Mouse (Mus musculus): Measurements from ENCODE around the gene Agpat3. TPM values are rescaled to one million over a fixed set of nuclear protein-coding genes. Genes with fewer than 3 reads are reported as not detected.

The Agpat3 gene
- polyA plus RNA-seq, 1 experiment from 2014 or later = 36.7 TPM

DNA sequence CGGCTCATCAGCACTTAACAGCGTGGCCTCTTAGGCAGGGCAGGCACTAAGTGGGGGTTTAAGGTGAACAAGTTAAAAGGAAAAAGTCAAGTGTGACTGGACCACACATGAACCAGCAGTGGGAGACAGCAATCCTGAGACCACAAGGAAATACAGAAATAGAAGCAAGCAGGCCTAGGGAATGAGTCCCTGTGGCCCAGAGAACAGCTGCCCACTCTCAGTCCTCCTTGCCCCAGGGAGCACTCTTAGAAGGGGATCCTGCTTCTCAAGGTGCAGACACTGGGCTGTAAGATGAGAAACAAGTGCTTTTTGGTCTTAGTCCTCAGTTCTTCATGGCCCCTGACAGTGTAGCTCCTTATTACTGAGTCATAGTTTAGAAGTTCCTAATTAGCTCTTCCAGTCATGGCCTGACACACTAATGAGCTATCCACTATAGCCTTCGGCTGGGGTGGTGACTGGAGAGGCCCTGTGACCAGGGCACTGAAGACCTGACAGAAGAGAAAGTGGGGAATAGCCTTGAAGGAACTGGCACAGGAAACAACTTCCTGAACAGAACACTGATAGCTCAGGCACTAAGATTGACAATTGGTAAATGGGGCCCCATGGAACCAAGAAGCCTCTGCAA, 31.0 kb downstream of the Agpat3 start:
- Histone ChIP-seq H3K9me3 (no peaks in the 10 kb centered on the region), H3K27ac (replicated peaks) (no peak overlapping the region), H3K36me3 (0 out of 2 replicates have a peak, but pooled peaks cover 8% of the 10 kb centered on the region), H3K4me3 (no peak overlapping the region), H3K9ac (no peak overlapping the region), H3K27me3 (replicated peaks) (no peaks in the 10 kb centered on the region), H3K4me1 (peaks cover 39% of the 10 kb centered on the region), H3K4me2 (no peak overlapping the region)
- no peak for ATAC-seq (ENCODE audit: extremely low read depth, insufficient number of reproducible peaks, low FRiP score, low TSS enrichment)
- 61% methylated on average over 3 of the region's 3 CpGs for WGBS

DNA sequence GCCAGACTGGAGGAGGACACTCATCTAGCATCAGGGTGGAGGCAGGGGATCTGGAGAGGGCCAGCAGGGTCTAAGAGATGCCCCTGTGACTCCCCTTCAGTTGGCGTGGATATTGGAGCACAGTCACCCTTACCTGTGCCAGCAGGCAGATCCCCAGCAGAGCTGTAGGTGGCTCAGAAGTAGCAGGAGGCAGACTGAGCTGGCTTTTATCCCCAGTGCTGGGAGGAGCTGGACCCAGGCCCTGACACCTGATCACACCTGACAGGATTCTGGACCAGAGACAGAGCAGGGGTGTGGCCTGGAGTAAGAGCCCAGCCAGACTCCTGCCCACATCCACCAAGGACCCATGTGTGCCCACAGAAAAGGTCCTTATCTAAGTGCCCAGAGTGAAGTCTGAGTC, 31.8 kb downstream of the Agpat3 start:
- H3K36me3 ChIP-seq = 0 out of 2 replicates have a peak, but pooled peaks cover 4% of the 10 kb centered on the region
- no peak for ATAC-seq (ENCODE audit: extremely low read depth, insufficient number of reproducible peaks, low FRiP score, low TSS enrichment)
- H3K4me1 ChIP-seq = peaks cover 45% of the 10 kb centered on the region
- no peak overlapping the region for H3K4me3 ChIP-seq
- no peak overlapping the region for H3K4me2 ChIP-seq
- no peak overlapping the region for H3K9ac ChIP-seq
- no peaks in the 10 kb centered on the region for H3K9me3 ChIP-seq
- 71% methylated on average over 1 of the region's 1 CpGs for WGBS
- H3K27ac ChIP-seq (replicated peaks) = no peak overlapping the region
- no peaks in the 10 kb centered on the region for H3K27me3 ChIP-seq (replicated peaks)

DNA sequence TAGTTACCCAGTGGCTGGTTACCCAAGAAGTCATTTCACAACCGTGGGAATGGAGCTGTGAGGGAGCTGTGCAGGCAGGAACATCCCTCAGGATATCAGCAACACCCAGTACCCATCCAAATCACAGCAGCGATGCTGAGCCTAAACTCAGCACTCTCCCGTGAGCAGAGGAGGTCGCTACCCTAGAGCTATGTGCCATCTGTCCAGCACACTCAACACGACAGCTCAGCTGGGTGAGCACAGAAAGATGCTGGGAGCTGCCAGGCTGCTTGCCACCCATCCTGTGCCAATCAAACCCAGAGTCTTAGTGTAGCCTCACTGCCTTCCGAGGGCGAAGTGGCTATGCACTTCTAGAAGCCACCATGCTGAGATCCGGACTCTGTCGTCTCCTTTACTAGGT, 32.3 kb downstream of the Agpat3 start:
- ATAC-seq (ENCODE audit: extremely low read depth, insufficient number of reproducible peaks, low FRiP score, low TSS enrichment) = no peak
- H3K9me3 ChIP-seq = no peaks in the 10 kb centered on the region
- H3K4me1 ChIP-seq = peaks cover 49% of the 10 kb centered on the region
- 0 out of 2 replicates have a peak, but pooled peaks cover 1% of the 10 kb centered on the region for H3K36me3 ChIP-seq
- no peak overlapping the region for H3K4me3 ChIP-seq
- H3K4me2 ChIP-seq = no peak overlapping the region
- no peak overlapping the region for H3K27ac ChIP-seq (replicated peaks)
- H3K9ac ChIP-seq = no peak overlapping the region
- no peaks in the 10 kb centered on the region for H3K27me3 ChIP-seq (replicated peaks)
- WGBS = 78% methylated on average over 9 of the region's 9 CpGs

DNA sequence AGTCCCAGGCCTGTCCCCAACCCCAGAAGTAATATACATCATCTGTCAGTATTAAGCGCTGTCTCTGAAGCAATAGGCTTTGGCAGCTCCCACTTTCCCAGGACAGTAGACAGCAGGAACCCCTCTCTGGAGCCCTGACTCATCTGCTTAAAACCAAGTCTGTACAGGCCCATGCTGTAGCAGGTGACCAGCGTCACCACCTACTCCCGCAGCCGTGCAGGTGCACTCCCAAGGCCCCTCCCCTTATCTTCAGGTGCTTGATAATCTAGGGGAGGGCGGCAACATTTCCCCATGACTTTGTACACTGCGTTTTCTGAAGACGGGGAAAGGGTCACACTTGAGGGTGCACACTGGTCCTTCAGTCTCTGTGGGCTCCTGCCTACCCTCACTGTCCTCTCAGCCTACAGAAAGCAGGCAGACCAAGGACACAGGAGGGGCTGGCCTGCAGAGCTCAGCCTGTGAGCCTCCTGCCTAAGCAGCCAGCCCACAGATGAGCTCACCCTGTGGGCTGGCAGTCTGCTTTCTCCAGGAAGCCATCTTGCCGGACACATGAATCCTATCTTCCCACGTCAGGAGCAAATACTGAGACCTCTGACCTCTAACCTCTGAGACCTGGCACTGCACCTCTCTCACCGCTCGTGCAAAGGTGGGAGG, 34.9 kb downstream of the Agpat3 start:
- Histone ChIP-seq H3K27me3 (replicated peaks) (no peaks in the 10 kb centered on the region), H3K27ac (replicated peaks) (no peak overlapping the region), H3K4me3 (no peak overlapping the region), H3K36me3 (peaks cover 5% of the 10 kb centered on the region; the same call in 1 of the 2 replicates), H3K4me2 (no peak overlapping the region), H3K4me1 (peaks cover 38% of the 10 kb centered on the region), H3K9ac (0 out of 2 replicates have a peak overlapping the region, but pooled peaks have one; percentile 3), H3K9me3 (no peaks in the 10 kb centered on the region)
- ATAC-seq (ENCODE audit: extremely low read depth, insufficient number of reproducible peaks, low FRiP score, low TSS enrichment) = no peak
- 73% methylated on average over 11 of the region's 11 CpGs for WGBS

DNA sequence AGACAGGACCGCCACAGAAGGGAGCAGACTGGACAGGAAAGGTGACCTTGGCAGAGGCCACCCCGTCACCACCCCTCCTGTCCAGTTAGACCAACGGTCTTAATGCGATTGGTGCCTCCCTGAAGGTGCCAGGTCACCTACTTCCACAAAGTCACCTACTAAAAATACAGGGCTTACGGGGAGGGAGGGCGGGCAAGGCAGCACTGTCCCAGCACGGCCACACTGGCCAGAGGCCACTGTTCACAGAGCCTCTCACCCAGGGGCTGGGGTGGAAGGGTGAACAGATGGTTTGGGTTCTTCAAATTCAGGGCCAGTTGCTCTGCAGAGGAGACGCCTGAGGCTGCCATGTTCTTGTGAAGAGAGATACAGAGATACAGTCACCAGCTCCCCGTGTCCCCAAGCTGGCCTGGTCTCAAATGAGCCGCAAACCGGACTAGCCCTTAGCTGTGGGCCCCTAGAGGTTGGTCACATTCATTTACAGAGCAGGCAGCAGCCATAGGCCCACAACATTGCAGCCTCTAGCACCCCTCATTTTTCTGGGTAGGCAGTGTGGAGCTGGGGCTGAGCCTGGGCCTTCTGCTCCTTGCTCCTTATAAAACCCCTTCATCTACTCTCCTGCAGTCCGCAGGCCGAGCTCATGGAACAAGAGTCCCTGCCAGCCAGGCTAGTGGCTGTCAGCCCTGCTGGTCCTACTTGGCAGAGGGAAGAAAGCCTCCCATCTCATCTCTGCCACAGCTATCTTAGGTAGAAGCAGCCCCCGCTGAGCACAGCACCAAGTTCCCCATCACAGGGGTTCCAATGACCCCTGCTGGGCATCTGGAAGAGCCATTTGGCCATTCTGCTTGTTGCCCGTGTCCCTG, 35.8 kb downstream of the Agpat3 start:
- ATAC-seq (ENCODE audit: extremely low read depth, insufficient number of reproducible peaks, low FRiP score, low TSS enrichment) = no peak
- 0 out of 2 replicates have a peak overlapping the region, but pooled peaks have one; percentile 2 for H3K9ac ChIP-seq
- H3K4me3 ChIP-seq = no peak overlapping the region
- H3K4me1 ChIP-seq = peaks cover 44% of the 10 kb centered on the region
- H3K9me3 ChIP-seq = no peaks in the 10 kb centered on the region
- 68% methylated on average over 15 of the region's 15 CpGs for WGBS
- H3K36me3 ChIP-seq = peaks cover 5% of the 10 kb centered on the region; the same call in 1 of the 2 replicates
- peak overlapping the region; percentile 48 for H3K27ac ChIP-seq (replicated peaks)
- no peak overlapping the region for H3K4me2 ChIP-seq
- no peaks in the 10 kb centered on the region for H3K27me3 ChIP-seq (replicated peaks)

DNA sequence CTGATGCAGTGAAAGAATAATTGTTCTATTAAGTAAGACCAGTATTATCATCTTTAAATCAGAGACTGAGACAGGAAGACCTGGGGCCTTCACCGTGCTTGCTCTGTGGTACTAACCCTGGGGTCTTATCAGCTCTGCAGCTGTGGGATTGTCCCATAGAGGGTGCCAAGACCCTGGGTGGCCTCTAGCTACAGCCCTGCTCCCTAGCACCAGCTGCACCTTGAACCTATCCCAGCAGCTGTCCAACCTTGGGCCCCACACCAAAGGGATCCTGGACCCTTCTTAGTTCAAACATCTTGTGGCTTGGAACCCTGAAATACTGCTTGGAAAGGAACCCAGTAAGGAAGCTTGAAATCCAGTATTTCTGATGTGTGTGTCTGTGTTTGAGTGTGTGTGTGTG, 37.1 kb downstream of the Agpat3 start:
- peaks cover 5% of the 10 kb centered on the region; the same call in 1 of the 2 replicates for H3K36me3 ChIP-seq
- H3K4me2 ChIP-seq = no peak overlapping the region
- no peak overlapping the region for H3K4me3 ChIP-seq
- no peaks in the 10 kb centered on the region for H3K9me3 ChIP-seq
- H3K27me3 ChIP-seq (replicated peaks) = no peaks in the 10 kb centered on the region
- WGBS = 30% methylated on average over 1 of the region's 1 CpGs
- ATAC-seq (ENCODE audit: extremely low read depth, insufficient number of reproducible peaks, low FRiP score, low TSS enrichment) = no peak
- H3K4me1 ChIP-seq = peaks cover 36% of the 10 kb centered on the region
- H3K27ac ChIP-seq (replicated peaks) = no peak overlapping the region
- no peak overlapping the region for H3K9ac ChIP-seq

DNA sequence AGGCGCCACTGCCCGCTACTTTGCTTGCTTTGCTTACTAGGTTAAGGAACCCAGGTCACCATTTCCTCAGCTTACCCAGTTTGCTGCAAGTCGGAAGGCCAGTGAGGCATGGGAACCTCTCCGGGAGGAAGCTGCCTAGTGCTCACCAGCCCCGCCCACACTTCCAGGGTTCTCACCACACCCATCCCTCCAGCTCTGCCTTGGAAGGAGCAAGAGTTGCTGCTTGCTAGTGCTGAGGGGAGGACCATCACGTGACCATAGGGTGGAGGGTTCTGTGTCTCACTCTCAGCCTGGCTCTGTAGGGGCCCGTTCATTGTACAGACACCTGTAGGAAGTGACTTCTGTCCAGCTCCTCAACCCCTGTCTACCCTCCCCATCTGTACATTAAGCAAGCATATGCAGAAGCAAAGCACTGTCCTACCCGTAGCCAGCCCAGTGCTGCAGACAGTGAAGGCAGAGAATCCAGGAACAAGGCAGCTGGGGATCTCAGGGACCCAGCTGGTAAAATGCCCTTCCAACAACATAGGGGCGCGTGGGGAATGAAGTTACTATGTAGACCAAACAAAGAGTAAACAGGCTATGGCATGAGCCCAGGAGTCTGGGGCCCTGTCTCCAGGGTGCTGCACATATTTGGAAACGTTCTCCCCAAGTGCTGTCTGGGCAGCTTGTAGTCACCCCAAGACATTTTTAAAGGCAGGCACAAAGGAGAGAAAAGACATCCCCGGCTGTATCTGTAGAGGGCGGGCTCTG, 40.2 kb downstream of the Agpat3 start:
- Histone ChIP-seq H3K4me1 (peaks cover 39% of the 10 kb centered on the region), H3K27ac (replicated peaks) (no peak overlapping the region), H3K36me3 (peaks cover 7% of the 10 kb centered on the region; the same call in 1 of the 2 replicates), H3K4me2 (no peak overlapping the region), H3K27me3 (replicated peaks) (no peaks in the 10 kb centered on the region), H3K9me3 (no peaks in the 10 kb centered on the region), H3K9ac (no peak overlapping the region), H3K4me3 (no peak overlapping the region)
- no peak for ATAC-seq (ENCODE audit: extremely low read depth, insufficient number of reproducible peaks, low FRiP score, low TSS enrichment)
- WGBS = 68% methylated on average over 13 of the region's 13 CpGs

DNA sequence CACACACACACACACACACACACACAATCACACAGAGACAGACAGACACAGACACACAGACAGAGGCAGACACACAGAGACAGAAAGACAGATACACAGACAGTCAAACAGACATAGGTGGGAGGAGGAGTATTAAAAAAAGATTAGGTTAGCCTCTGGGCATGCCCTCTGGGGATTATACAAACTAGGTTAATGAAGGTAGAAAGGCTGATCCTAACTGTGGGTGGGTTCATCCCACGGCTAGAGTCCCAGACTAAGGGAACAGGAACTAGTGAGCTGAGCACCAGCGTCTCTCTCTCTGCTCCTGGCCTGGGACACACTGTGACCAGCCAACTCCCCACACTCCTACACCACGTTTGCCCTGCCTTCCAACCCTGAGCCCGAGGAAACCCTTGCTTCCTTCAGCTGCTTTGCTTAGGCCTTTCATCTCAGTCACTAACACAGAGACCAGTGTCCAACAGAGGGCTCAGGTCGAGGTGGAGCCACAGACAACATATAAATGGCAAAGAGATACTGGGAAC, 41.5 kb downstream of the Agpat3 start:
- Histone ChIP-seq H3K9me3 (no peaks in the 10 kb centered on the region), H3K36me3 (peaks cover 7% of the 10 kb centered on the region; the same call in 1 of the 2 replicates), H3K27me3 (replicated peaks) (no peaks in the 10 kb centered on the region), H3K9ac (no peak overlapping the region), H3K27ac (replicated peaks) (no peak overlapping the region), H3K4me1 (peaks cover 33% of the 10 kb centered on the region), H3K4me3 (no peak overlapping the region), H3K4me2 (no peak overlapping the region)
- WGBS = 53% methylated on average over 5 of the region's 5 CpGs
- ATAC-seq (ENCODE audit: extremely low read depth, insufficient number of reproducible peaks, low FRiP score, low TSS enrichment) = no peak

DNA sequence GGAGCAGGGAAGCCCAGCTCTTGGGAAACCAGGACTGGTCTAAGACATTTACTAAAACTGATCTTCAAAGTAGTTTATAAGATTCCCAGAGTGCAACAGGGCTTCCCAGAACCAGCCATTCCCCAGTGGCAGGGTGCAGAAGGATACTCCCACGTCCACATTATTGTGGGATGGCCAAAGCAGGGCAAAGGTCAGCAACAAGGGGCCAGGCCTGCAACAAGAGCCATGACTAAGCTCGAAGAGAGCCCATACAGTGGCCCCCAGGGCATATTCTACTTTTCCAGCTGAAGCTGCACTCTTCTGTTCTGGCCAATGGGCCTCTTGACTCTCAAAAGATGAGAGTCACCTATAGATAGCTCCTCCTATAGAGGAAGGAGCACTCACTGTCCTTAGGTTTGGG, 43.7 kb downstream of the Agpat3 start:
- H3K9ac ChIP-seq = no peak overlapping the region
- no peak for ATAC-seq (ENCODE audit: extremely low read depth, insufficient number of reproducible peaks, low FRiP score, low TSS enrichment)
- H3K4me3 ChIP-seq = no peak overlapping the region
- H3K4me1 ChIP-seq = peaks cover 25% of the 10 kb centered on the region
- no peak overlapping the region for H3K4me2 ChIP-seq
- H3K36me3 ChIP-seq = peaks cover 12% of the 10 kb centered on the region; the same call in 1 of the 2 replicates
- H3K9me3 ChIP-seq = no peaks in the 10 kb centered on the region
- WGBS = 74% methylated on average over 2 of the region's 2 CpGs
- no peaks in the 10 kb centered on the region for H3K27me3 ChIP-seq (replicated peaks)
- no peak overlapping the region for H3K27ac ChIP-seq (replicated peaks)

DNA sequence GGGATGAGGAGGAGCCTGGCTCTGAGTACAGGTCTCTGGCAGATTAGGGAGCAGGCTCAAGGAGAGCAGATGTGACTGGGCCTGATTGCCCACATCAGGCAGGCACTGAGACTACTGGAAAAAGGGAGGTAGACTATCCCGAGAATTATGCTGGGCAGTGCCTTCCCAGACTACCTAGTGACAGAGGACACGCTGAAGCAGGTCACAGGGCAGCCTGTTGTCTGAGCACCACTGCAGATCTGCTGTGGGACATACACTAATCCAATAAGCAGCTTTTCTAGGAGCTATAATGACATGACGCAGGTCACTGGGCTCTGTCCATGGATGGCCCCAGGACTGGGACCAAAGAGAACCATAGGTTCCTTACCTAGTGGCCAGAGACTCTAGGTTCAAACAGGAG, 44.9 kb downstream of the Agpat3 start:
- 71% methylated on average over 3 of the region's 3 CpGs for WGBS
- Histone ChIP-seq H3K27ac (replicated peaks) (no peak overlapping the region), H3K9ac (no peak overlapping the region), H3K4me3 (no peak overlapping the region), H3K9me3 (no peaks in the 10 kb centered on the region), H3K36me3 (peaks cover 9% of the 10 kb centered on the region; the same call in 1 of the 2 replicates), H3K27me3 (replicated peaks) (no peaks in the 10 kb centered on the region), H3K4me1 (peaks cover 22% of the 10 kb centered on the region), H3K4me2 (no peak overlapping the region)
- no peak for ATAC-seq (ENCODE audit: extremely low read depth, insufficient number of reproducible peaks, low FRiP score, low TSS enrichment)

Measured in heart, embryonic 13.5 days (tissue).